Mouse (Mus musculus): ENCODE data around the gene Hnrnpll. TPM values are rescaled to one million over a fixed set of nuclear protein-coding genes. Genes with fewer than 3 reads are reported as not detected.

Hnrnpll gene
- polyA plus RNA-seq, 1 experiment from 2014 or later, result 65.6 TPM

DNA sequence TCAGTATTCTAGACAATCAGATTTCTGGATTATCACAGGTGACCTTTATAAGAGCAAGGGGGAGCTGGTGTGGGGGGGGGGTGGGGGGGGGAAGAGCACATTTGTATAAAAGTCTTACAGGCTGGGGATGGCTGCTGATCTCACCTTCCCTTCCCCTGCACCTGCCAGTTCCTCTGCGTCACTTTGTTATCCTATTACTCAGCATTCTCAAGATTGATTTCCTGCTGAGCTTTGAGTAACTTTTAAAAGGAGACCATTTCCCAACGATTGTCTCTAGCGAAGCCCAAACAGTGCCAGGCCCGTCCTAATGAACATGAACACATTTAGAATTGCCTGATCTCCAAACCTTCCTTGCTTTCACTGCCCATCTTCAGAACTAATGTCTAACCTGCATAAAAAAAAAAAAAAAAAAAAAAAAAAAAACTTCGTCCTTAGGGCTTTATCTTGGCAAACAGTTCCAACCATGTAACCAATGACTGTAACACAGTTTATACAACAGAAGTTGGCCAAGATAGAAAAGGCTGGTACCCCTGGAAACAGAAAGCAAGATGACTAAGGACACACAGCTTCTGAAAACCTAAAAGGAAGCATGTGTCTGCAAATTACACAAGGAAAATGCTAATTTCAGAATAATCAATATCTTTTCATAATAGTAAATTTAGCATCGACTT lies 29.9 kb upstream of the Hnrnpll start:
- 37% methylated on average over 6 of the region's 6 CpGs for WGBS
- no peak overlapping the region for H3K4me3 ChIP-seq (ENCODE audit: low read depth, low read length)

DNA sequence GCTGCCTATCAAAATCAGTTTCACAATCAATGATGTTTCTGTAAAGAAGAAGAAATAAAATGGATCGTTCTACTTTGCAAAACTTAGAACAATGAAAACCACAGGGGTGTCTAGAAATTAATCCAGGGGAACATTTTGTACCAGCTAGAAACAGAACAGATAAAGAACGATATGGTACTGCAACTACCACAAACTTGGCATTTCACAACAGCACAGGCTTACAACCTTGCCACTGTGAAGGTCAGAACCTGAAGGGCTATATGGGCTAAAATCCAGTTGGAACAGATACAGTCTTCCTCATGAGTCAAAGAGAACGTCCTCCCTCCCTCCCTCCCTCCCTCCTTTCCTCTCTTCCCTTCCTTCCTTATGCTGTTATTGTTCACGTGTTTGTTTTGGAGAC lies 28.4 kb upstream of the Hnrnpll start:
- no peaks in the 10 kb centered on the region for H3K36me3 ChIP-seq (ENCODE audit: control insufficient read depth, insufficient read depth, low read length)
- H3K4me2 ChIP-seq (replicated peaks; ENCODE audit: low read depth, low read length), result no peak overlapping the region
- ATAC-seq (ENCODE audit: insufficient number of reproducible peaks, insufficient read depth, low FRiP score, low read depth), result no peak
- H3K27me3 ChIP-seq (ENCODE audit: control insufficient read depth, insufficient read depth, low read length), result no peaks in the 10 kb centered on the region
- WGBS, result 67% methylated on average over 4 of the region's 4 CpGs
- H3K9me3 ChIP-seq (ENCODE audit: control insufficient read depth, low read depth, low read length), result no peaks in the 10 kb centered on the region
- no peak overlapping the region for H3K4me3 ChIP-seq (ENCODE audit: low read depth, low read length)
- no peaks in the 10 kb centered on the region for H3K4me1 ChIP-seq (ENCODE audit: control insufficient read depth, insufficient read depth, low read length)
- H3K27ac ChIP-seq (ENCODE audit: low read length), result no peak overlapping the region
- H3K9ac ChIP-seq (replicated peaks; ENCODE audit: low read depth, low read length), result no peak overlapping the region

More for the DNA sequence above, 29.9 kb upstream of the Hnrnpll start:
- 0 out of 2 replicates have a peak, but pooled peaks cover 6% of the 10 kb centered on the region for H3K4me1 ChIP-seq (ENCODE audit: control insufficient read depth, insufficient read depth, low read length)
- no peaks in the 10 kb centered on the region for H3K36me3 ChIP-seq (ENCODE audit: control insufficient read depth, insufficient read depth, low read length)
- no peak for ATAC-seq (ENCODE audit: insufficient number of reproducible peaks, insufficient read depth, low FRiP score, low read depth)
- H3K4me2 ChIP-seq (replicated peaks; ENCODE audit: low read depth, low read length), result no peak overlapping the region
- H3K9ac ChIP-seq (replicated peaks; ENCODE audit: low read depth, low read length), result no peak overlapping the region
- H3K9me3 ChIP-seq (ENCODE audit: control insufficient read depth, low read depth, low read length), result no peaks in the 10 kb centered on the region
- no peaks in the 10 kb centered on the region for H3K27me3 ChIP-seq (ENCODE audit: control insufficient read depth, insufficient read depth, low read length)
- H3K27ac ChIP-seq (ENCODE audit: low read length), result no peak overlapping the region

DNA sequence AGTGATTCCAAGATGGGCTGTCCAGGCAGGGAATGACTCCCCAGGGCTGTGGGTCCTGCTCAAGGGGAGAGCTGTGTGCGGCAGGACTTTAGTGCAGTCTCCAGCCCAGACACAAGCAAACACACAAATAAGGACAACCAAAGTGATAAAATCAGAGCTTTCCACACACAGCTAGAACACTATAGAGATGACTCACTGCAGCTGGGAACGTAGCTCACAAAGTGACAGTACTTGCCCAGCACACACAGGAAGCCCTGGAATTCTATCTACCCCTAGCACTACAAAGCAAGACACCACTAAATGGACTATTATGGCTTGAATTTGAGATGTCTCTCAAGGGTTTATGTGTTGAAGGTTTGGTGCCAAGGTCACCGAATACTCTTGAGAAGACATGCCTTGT lies 26.0 kb upstream of the Hnrnpll start:
- Histone ChIP-seq H3K4me1 (ENCODE audit: control insufficient read depth, insufficient read depth, low read length) (no peaks in the 10 kb centered on the region), H3K36me3 (ENCODE audit: control insufficient read depth, insufficient read depth, low read length) (no peaks in the 10 kb centered on the region), H3K27me3 (ENCODE audit: control insufficient read depth, insufficient read depth, low read length) (no peaks in the 10 kb centered on the region), H3K27ac (ENCODE audit: low read length) (no peak overlapping the region), H3K4me2 (replicated peaks; ENCODE audit: low read depth, low read length) (no peak overlapping the region), H3K9me3 (ENCODE audit: control insufficient read depth, low read depth, low read length) (no peaks in the 10 kb centered on the region), H3K9ac (replicated peaks; ENCODE audit: low read depth, low read length) (no peak overlapping the region), H3K4me3 (ENCODE audit: low read depth, low read length) (no peak overlapping the region)
- WGBS, result 87% methylated on average over 3 of the region's 3 CpGs
- no peak for ATAC-seq (ENCODE audit: insufficient number of reproducible peaks, insufficient read depth, low FRiP score, low read depth)

DNA sequence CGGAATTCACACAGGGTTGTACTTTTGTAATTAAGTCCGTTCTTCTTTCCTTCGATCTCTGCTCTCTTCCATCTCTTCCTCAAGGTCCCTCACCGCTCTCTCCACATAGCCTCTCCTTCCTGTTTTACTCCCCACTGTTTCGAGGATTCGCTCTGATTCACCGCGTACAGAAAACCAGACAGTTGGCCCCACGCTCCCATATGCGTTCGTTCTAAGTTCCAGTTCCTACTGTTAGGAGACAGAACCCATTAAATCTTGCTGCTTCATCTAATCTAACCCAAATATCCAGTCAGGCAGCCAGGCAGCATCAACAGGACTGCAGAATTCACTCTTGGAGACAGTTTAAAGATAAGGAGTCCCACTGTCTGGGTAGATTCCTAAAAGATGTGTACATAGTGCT lies 24.5 kb upstream of the Hnrnpll start:
- no peak for ATAC-seq (ENCODE audit: insufficient number of reproducible peaks, insufficient read depth, low FRiP score, low read depth)
- H3K9ac ChIP-seq (replicated peaks; ENCODE audit: low read depth, low read length), result no peak overlapping the region
- no peaks in the 10 kb centered on the region for H3K36me3 ChIP-seq (ENCODE audit: control insufficient read depth, insufficient read depth, low read length)
- WGBS, result 80% methylated on average over 11 of the region's 11 CpGs
- H3K4me2 ChIP-seq (replicated peaks; ENCODE audit: low read depth, low read length), result no peak overlapping the region
- no peak overlapping the region for H3K27ac ChIP-seq (ENCODE audit: low read length)
- no peak overlapping the region for H3K4me3 ChIP-seq (ENCODE audit: low read depth, low read length)
- no peaks in the 10 kb centered on the region for H3K9me3 ChIP-seq (ENCODE audit: control insufficient read depth, low read depth, low read length)
- no peaks in the 10 kb centered on the region for H3K4me1 ChIP-seq (ENCODE audit: control insufficient read depth, insufficient read depth, low read length)
- no peaks in the 10 kb centered on the region for H3K27me3 ChIP-seq (ENCODE audit: control insufficient read depth, insufficient read depth, low read length)

DNA sequence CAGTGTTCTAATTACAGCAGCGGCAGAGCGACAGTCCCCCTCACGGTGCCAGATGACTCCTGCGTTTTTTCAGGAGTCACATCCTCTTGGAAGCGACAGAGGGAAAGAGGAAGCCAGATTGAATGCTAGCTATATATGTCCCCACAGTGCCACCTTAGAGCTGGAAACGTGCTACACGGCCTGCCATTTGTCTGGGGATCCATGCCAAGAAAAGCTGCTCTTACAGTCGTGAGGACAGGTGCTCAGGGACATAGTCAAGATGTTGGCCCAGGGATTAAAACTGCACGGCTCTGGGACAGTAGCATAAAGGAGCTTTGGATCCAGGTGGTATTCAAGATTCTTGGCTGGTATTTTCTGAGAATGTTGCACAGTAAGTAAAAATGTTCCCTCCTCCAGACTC lies 22.3 kb upstream of the Hnrnpll start:
- Histone ChIP-seq H3K27ac (ENCODE audit: low read length) (no peak overlapping the region), H3K4me2 (replicated peaks; ENCODE audit: low read depth, low read length) (no peak overlapping the region), H3K4me3 (ENCODE audit: low read depth, low read length) (no peak overlapping the region), H3K9me3 (ENCODE audit: control insufficient read depth, low read depth, low read length) (no peaks in the 10 kb centered on the region), H3K4me1 (ENCODE audit: control insufficient read depth, insufficient read depth, low read length) (no peaks in the 10 kb centered on the region), H3K27me3 (ENCODE audit: control insufficient read depth, insufficient read depth, low read length) (no peaks in the 10 kb centered on the region), H3K9ac (replicated peaks; ENCODE audit: low read depth, low read length) (no peak overlapping the region), H3K36me3 (ENCODE audit: control insufficient read depth, insufficient read depth, low read length) (no peaks in the 10 kb centered on the region)
- no peak for ATAC-seq (ENCODE audit: insufficient number of reproducible peaks, insufficient read depth, low FRiP score, low read depth)
- WGBS, result 61% methylated on average over 9 of the region's 9 CpGs

DNA sequence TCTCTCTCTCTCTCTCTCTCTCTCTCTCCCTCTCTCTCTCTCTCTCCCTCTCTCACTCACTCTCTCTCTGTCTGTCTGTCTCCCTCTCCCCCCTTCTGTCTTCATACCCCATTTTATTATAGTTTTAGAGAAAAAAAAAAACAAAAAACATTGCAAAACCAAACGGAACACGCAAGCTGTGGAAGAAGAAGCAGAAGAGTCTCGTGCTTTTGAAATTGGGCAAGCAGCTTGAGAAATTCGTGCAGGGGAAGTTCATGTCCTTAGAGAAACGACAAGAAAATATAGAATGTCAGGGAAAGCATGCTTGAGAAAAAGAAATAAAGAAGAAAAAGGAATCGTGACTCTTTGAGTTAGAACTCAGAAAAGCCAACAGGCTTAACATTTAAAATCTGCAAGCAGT lies 21.1 kb upstream of the Hnrnpll start:
- H3K4me3 ChIP-seq (ENCODE audit: low read depth, low read length), result no peak overlapping the region
- no peaks in the 10 kb centered on the region for H3K4me1 ChIP-seq (ENCODE audit: control insufficient read depth, insufficient read depth, low read length)
- WGBS, result 73% methylated on average over 6 of the region's 6 CpGs
- no peak overlapping the region for H3K9ac ChIP-seq (replicated peaks; ENCODE audit: low read depth, low read length)
- H3K27me3 ChIP-seq (ENCODE audit: control insufficient read depth, insufficient read depth, low read length), result no peaks in the 10 kb centered on the region
- H3K27ac ChIP-seq (ENCODE audit: low read length), result no peak overlapping the region
- H3K36me3 ChIP-seq (ENCODE audit: control insufficient read depth, insufficient read depth, low read length), result no peaks in the 10 kb centered on the region
- no peak for ATAC-seq (ENCODE audit: insufficient number of reproducible peaks, insufficient read depth, low FRiP score, low read depth)
- no peaks in the 10 kb centered on the region for H3K9me3 ChIP-seq (ENCODE audit: control insufficient read depth, low read depth, low read length)
- H3K4me2 ChIP-seq (replicated peaks; ENCODE audit: low read depth, low read length), result no peak overlapping the region

DNA sequence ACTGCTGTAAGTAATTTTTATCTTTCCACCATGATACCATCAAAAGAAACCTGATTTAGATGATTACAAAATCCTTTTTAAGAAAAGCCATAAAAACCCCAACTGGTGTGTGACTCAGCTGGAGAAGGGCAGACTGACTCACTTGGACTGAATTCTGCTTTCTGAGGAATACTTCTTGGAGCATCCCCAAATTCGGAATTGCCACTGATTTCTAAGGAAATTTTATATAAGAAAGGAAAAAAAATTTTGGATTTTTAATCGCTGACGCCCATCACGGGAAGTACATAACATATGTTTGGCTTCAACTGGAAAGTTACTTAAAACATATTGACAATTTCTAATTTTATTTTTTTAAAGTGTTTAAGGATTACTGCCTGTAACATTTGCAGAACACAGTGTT lies 16.6 kb upstream of the Hnrnpll start:
- H3K4me1 ChIP-seq (ENCODE audit: control insufficient read depth, insufficient read depth, low read length), result no peaks in the 10 kb centered on the region
- ATAC-seq (ENCODE audit: insufficient number of reproducible peaks, insufficient read depth, low FRiP score, low read depth), result no peak
- no peak overlapping the region for H3K4me2 ChIP-seq (replicated peaks; ENCODE audit: low read depth, low read length)
- H3K9me3 ChIP-seq (ENCODE audit: control insufficient read depth, low read depth, low read length), result no peaks in the 10 kb centered on the region
- H3K27ac ChIP-seq (ENCODE audit: low read length), result no peak overlapping the region
- no peaks in the 10 kb centered on the region for H3K36me3 ChIP-seq (ENCODE audit: control insufficient read depth, insufficient read depth, low read length)
- H3K27me3 ChIP-seq (ENCODE audit: control insufficient read depth, insufficient read depth, low read length), result no peaks in the 10 kb centered on the region
- no peak overlapping the region for H3K9ac ChIP-seq (replicated peaks; ENCODE audit: low read depth, low read length)
- H3K4me3 ChIP-seq (ENCODE audit: low read depth, low read length), result no peak overlapping the region
- WGBS, result 89% methylated on average over 4 of the region's 4 CpGs

DNA sequence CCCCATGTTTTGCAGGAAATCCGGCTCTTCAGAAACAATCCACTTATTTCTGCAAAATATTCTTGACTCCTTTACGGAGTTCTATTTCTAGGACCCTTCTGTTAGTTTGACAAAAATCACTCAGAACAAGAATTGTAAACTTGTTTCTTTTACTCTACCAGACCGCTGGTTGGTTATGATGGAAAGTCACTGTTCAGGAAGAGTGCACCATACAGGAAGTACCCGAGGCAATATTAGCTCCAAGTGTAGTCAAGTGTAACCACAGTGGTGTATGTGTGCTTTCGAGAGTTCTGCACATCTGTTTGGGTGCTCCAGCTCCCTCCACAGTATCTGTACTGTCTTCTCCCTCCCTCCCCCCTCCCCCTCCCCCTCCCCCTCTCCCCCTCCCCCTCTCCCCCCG lies 5.1 kb upstream of the Hnrnpll start:
- Histone ChIP-seq H3K9ac (replicated peaks; ENCODE audit: low read depth, low read length) (no peak overlapping the region), H3K4me2 (replicated peaks; ENCODE audit: low read depth, low read length) (no peak overlapping the region), H3K4me1 (ENCODE audit: control insufficient read depth, insufficient read depth, low read length) (no peaks in the 10 kb centered on the region), H3K27ac (ENCODE audit: low read length) (no peak overlapping the region), H3K27me3 (ENCODE audit: control insufficient read depth, insufficient read depth, low read length) (no peaks in the 10 kb centered on the region), H3K4me3 (ENCODE audit: low read depth, low read length) (no peak overlapping the region), H3K36me3 (ENCODE audit: control insufficient read depth, insufficient read depth, low read length) (no peaks in the 10 kb centered on the region), H3K9me3 (ENCODE audit: control insufficient read depth, low read depth, low read length) (no peaks in the 10 kb centered on the region)
- ATAC-seq (ENCODE audit: insufficient number of reproducible peaks, insufficient read depth, low FRiP score, low read depth), result no peak
- WGBS, result 80% methylated on average over 5 of the region's 6 CpGs

DNA sequence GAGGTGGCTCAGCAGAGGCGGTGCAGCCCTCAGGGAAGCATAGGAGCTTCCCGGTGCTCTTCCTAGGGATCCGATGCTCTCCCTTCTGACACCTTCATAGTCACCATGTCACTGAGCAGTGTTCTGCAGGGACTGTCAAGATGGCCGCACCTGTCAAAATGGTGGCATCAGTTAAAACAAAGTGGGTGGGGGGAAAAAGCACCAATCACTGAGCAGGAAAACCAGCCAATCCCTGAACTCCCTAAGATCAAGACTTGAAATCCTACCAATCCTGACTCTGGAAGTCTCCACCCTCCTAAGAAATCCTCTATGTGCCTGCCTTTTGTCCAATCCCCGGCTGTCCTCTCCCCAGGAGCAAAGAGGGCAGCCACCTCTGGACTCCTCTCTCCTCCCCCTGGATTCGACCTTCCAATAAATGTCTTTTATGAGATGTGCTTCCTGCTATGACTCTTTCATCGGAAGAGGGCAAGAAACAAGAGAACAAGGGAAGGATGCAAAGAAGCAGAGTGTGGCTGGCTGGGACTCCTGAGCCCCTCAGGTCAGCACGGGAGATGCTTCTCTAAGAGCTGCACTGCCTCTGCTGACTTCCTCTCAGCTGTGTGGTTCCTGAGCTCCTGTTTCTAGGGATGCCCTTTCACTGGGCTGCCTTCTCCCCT lies 1.8 kb upstream of the Hnrnpll start:
- ATAC-seq (ENCODE audit: insufficient number of reproducible peaks, insufficient read depth, low FRiP score, low read depth), result no peak
- 83% methylated on average over 8 of the region's 8 CpGs for WGBS
- Histone ChIP-seq H3K9ac (replicated peaks; ENCODE audit: low read depth, low read length) (no peak overlapping the region), H3K36me3 (ENCODE audit: control insufficient read depth, insufficient read depth, low read length) (no peaks in the 10 kb centered on the region), H3K4me3 (ENCODE audit: low read depth, low read length) (no peak overlapping the region), H3K4me2 (replicated peaks; ENCODE audit: low read depth, low read length) (no peak overlapping the region), H3K4me1 (ENCODE audit: control insufficient read depth, insufficient read depth, low read length) (peaks cover 12% of the 10 kb centered on the region; the same call in 1 of the 2 replicates), H3K9me3 (ENCODE audit: control insufficient read depth, low read depth, low read length) (no peaks in the 10 kb centered on the region), H3K27me3 (ENCODE audit: control insufficient read depth, insufficient read depth, low read length) (no peaks in the 10 kb centered on the region), H3K27ac (ENCODE audit: low read length) (no peak overlapping the region)
